In the genomic region with DNA sequence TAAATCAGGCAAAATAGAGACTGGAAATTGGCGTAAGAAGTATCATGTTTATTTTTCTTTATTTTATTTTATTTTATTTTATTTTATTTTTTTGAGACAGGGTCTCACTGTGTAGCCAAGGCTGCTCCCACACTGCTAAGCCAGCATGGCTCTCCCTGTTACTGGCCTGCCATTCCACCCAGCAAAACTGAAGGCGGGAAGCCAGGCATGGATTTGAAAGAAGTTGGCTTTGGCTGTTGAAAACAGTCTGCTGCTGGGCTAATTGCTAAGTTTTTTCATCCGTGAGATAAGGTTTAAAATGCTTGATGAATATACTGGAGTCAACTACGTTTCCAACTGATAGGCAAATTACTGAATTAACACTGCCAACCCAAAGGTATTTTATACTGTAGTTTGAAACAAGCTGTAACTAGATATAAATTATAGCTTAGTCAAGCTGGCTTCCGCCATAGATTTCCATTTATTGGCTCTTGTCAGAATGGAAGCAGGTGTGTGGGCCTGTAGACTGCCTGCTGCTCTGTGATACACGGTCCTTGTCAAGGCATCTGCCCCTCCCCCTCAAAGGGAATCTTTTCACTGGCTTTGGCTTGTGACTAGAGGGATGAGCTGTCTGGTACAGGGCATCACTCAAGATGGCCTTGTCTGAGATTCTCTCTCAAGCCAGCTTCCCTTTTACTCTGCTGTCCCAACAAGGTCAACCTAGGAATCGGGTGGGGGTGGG, we compare ENCODE assay signal across 9 mouse cellular contexts. TPM values are rescaled to one million over a fixed set of nuclear protein-coding genes. Genes with fewer than 3 reads are reported as not detected.
DNase-seq lines count a peak whose midpoint lies in the region; ATAC-seq and TF ChIP-seq lines count a peak whose summit lies in the region.
"Had no signal": no experiment of that assay in that cellular context is flagged by ENCODE, and none has a peak within 500 bp of the region (broad histone marks: within the 10 kb centered on the region; RNA-seq: fewer than 3 reads in every experiment).

No protein-coding gene starts in this region.

- intact Hi-C loops in left cerebral cortex, postnatal 4 days (cut with DNase I): no loop called here
- intact Hi-C loops in left cerebral cortex, adult 2 months (cut with DNase I): no loop called here

- peak overlapping the region; percentile 96 for H3K9ac ChIP-seq in hindbrain, embryonic 13.5 days
- peak overlapping the region; percentile 15 for H3K9ac ChIP-seq in neural tube, embryonic 11.5 days (ENCODE audit: low read length)

- H3K27me3 ChIP-seq in hindbrain, embryonic 13.5 days: no peaks in the 10 kb centered on the region
- H3K27me3 ChIP-seq in neural tube, embryonic 11.5 days (ENCODE audit: control insufficient read depth, insufficient read depth, low read length): no peaks in the 10 kb centered on the region

- no peak overlapping the region for H3K27ac ChIP-seq in left cerebral cortex, adult 2 months
- peak overlapping the region; percentile 97 for H3K27ac ChIP-seq in hindbrain, embryonic 13.5 days
- peak overlapping the region; percentile 86 for H3K27ac ChIP-seq in neural tube, embryonic 11.5 days (ENCODE audit: low read depth, low read length)

- no peaks in the 10 kb centered on the region for H3K9me3 ChIP-seq in hindbrain, embryonic 13.5 days
- no peaks in the 10 kb centered on the region for H3K9me3 ChIP-seq in neural tube, embryonic 11.5 days (ENCODE audit: control insufficient read depth, low read length)

- WGBS in hindbrain, embryonic 13.5 days: 21% methylated on average over 7 of the region's 7 CpGs
- 37% methylated on average over 7 of the region's 7 CpGs for WGBS in neural tube, embryonic 11.5 days

- H3K4me3 ChIP-seq in left cerebral cortex, adult 2 months: no peak overlapping the region
- H3K4me3 ChIP-seq in hindbrain, embryonic 13.5 days: peak overlapping the region; percentile 94
- H3K4me3 ChIP-seq in neural tube, embryonic 11.5 days (ENCODE audit: low read depth, low read length): peak overlapping the region; percentile 93

- peaks cover 76% of the 10 kb centered on the region for H3K4me1 ChIP-seq in hindbrain, embryonic 13.5 days (replicated peaks)
- H3K4me1 ChIP-seq in neural tube, embryonic 11.5 days (ENCODE audit: control insufficient read depth, insufficient read depth, low read length): peaks cover 50% of the 10 kb centered on the region

- H3K4me2 ChIP-seq in hindbrain, embryonic 13.5 days: peak overlapping the region; percentile 93
- H3K4me2 ChIP-seq in neural tube, embryonic 11.5 days (ENCODE audit: low read depth): peak overlapping the region; percentile 80

- TF ChIP-seq CTCF in left cerebral cortex, adult 2 months (IDR thresholded peaks at IDR 0.05): no peak

- no peaks in the 10 kb centered on the region for H3K36me3 ChIP-seq in hindbrain, embryonic 13.5 days
- H3K36me3 ChIP-seq in neural tube, embryonic 11.5 days (ENCODE audit: control insufficient read depth, insufficient read depth, low read length): no peaks in the 10 kb centered on the region

- peak; percentile 38 for DNase-seq in left cerebral cortex, postnatal 4 days
- no peak for DNase-seq in left cerebral cortex, adult 2 months (ENCODE audit: extremely low spot score in 1 of 2, low spot score in 2 of 2)
- DNase-seq in embryo, embryonic 10 days (ENCODE audit: low spot score): peak; percentile 80
- peak; percentile 69 for DNase-seq in neural tube, embryonic 11.5 days (ENCODE audit: low spot score)
- no peak for DNase-seq in thymus, postnatal 0 days (ENCODE audit: low spot score)
- DNase-seq in c-Kit-positive CD71-positive TER-119-positive erythroid progenitor cells, embryonic 14.5 days (ENCODE audit: low spot score): no peak
- no peak for DNase-seq in spleen, adult 12 weeks (ENCODE audit: low spot score)

- no peak for ATAC-seq in hindbrain, embryonic 13.5 days (ENCODE audit: low FRiP score)
- ATAC-seq in neural tube, embryonic 11.5 days (ENCODE audit: insufficient read depth, low FRiP score, low TSS enrichment): peak; percentile 43
- ATAC-seq: inflammation-experienced regulatory T-cells, adult 6 months had no signal

RNA-seq across cellular contexts. Expression of a gene that starts 3.1 kb away (rescaled TPM):
- 10 to 100 TPM; 27.9 to 28.3 TPM for total RNA-seq in left cerebral cortex, postnatal 4 days (2021)
- 10 to 100 TPM; 15.0 to 15.6 TPM for total RNA-seq in left cerebral cortex, adult 2 months (2021)
- polyA plus RNA-seq in hindbrain, embryonic 13.5 days (2015; fragmentation: Nextera tagmentation; extraction: Ambion mirVana): 49.1 and 54.1 TPM in 2 replicates
- polyA plus RNA-seq in neural tube, embryonic 11.5 days (2014; fragmentation: Nextera tagmentation; extraction: Ambion mirVana): 99.9 and 108 TPM in 2 replicates
- 4.7 and 5.6 TPM in 2 replicates for polyA plus RNA-seq in thymus, postnatal 0 days (2015; fragmentation: Nextera tagmentation; extraction: Ambion mirVana)

Comparison
In these comparisons a context has a peak if more than half of its experiments do, and no peak if none do; other contexts are left out.
1. DNase-seq: peak in left cerebral cortex, postnatal 4 days (single experiment), embryo, embryonic 10 days (single experiment) and neural tube, embryonic 11.5 days (single experiment); none in left cerebral cortex, adult 2 months (0 of 2), thymus, postnatal 0 days (single experiment), c-Kit-positive CD71-positive TER-119-positive erythroid progenitor cells, embryonic 14.5 days (single experiment) and spleen, adult 12 weeks (single experiment).